Mouse (Mus musculus) testis, adult 2 months (tissue): ENCODE results near the gene Glrx3.

Experiments used
- CTCF ChIP-seq: fragments of 200-500 bp; IDR thresholded peaks from 2 replicates; pipeline ENCODE4 v1.5.1; 2012; ENCODE audit warnings: low read depth, mild to moderate bottlenecking, inconsistent platforms, low read length, moderate library complexity; ENCODE audit not compliant: control insufficient read depth, insufficient read depth, insufficient replicate concordance
- POLR2A ChIP-seq: fragments of 200-500 bp; IDR thresholded peaks from 2 replicates; pipeline ENCODE4 v1.6.1; 2012; ENCODE audit warnings: low read depth, mild to moderate bottlenecking, inconsistent platforms, low read length, moderate library complexity; ENCODE audit not compliant: control insufficient read depth

- TF ChIP-seq CTCF (no peak), POLR2A (no peak)
These were observed 5.4 kb upstream of the Glrx3 start for GRCm38 (mm10) chr7:137431769-137432603.
